Mouse (Mus musculus) heart, adult 11 months (tissue): ENCODE measurements around the gene Galnt10.

Experiments
- DNase-seq: peaks from one replicate; pipeline ENCODE4 v3.0.0; 2022

Galnt10 gene

DNA sequence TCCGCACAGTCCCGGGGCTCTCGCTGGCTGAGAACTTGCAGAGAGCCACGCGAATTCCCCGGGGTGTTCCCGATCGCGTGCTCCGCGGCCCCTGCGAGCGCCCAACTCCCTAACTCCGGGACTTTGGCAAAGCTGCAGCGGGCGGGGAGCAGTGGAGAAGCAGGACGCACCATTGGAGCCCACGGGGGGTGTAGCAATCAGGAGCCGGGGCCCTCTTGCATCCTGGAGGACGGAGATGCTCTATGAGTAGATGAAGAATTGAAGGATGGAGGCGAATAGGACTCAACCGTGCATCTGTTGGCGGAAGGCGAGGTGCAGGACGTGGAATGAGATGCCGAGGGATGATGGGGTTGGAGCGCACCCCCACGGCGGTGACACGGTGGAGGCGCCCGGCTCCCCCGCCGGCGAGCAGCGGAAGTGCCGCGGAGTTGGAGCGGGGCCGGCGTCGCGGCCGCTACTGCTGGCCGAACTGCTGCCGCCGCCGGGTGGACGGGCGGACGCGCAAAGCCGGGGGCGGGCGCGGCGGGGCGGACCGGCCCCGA is at the start of gene Galnt10:
Gene Galnt10, plus strand, starts transcription at position 425 of the 542 bp plus-strand sequence.
- DNase-seq: peak; percentile 99

- no peak for DNase-seq
Observed at GRCm38 (mm10) chr11:57595899-57596298, 49.3 kb upstream of the Galnt10 start.

DNA sequence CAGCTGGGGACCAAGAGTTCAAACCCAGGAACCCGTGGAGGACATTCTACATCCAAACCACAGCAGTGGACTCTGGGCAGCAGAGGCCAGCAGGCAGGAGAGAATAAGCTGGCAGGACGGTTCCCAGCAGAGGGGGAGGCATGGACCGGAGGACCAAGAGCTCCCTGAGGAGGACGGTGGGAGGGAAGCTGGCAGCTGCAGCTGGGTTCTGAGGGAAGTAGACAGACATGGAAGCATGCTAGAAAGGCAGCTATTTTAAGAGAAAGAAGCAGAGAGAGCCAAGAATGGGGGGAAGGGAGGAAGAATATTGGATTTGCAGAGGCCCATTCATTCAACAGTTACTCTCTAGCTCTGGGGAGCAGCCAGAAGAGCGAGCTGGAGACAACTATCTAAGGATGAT is 47.1 kb upstream of the Galnt10 start:
- DNase-seq: peak; percentile 95

DNA sequence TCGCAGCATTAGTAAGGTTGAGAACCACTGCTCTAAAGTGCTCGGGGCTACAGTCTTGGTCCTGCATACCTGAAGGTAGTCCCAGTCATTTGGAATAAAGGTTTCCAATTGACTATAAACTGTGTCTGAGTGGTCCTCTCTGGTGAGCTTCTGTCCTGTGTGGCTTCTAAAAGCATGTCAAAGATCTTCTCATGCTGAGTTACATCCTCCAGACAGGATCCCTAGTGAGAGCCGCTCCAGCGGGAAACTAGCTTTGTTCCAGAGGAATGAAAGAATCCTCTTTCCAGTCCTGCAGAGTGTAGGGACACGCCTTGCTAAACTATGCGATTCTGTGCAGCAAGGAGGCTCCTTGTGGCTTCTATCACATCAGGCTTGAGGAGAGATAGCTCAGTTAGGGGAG is 45.9 kb upstream of the Galnt10 start:
- DNase-seq: no peak

GRCm38 (mm10) chr11:57600113-57600512 is 45.1 kb upstream of the Galnt10 start:
- no peak for DNase-seq

- DNase-seq: peak; percentile 92
Observed at GRCm38 (mm10) chr11:57600621-57601121, 44.6 kb upstream of the Galnt10 start.

DNA sequence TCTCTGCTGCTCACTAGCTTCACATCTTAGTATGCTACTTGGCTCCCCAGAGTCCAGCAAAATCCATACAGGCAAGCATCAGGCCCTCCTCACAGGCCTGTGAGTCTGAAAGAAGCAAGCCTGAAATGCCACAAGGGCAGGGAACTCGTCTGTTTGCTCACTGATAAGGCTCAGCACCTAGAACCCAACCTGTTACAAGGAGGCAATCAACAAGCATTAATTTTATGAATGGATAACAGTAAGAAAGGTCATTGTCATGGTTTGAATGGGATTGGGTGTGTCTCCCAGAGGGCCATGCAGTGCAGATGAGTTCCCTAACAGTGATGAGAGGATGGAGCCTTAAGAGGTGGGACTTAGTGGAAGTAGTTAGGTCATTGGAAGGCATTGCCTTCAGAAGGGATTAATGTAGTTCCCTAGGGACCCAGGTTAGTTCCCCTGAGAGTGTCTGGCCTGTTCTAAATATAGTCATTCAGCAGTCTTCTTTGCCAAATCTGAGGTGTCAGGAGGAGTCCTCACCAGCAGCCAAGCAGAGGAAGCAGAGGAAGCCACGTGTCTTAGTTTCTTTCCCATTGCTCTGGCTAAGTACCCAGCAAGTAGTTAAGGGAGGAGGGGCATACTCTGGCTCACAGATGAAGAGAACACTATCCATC is 43.3 kb upstream of the Galnt10 start:
- DNase-seq: peak; percentile 92

- no peak for DNase-seq
Observed at GRCm38 (mm10) chr11:57605086-57605485, 40.2 kb upstream of the Galnt10 start.

GRCm38 (mm10) chr11:57605660-57606059 is 39.6 kb upstream of the Galnt10 start:
- no peak for DNase-seq

- no peak for DNase-seq
Observed at GRCm38 (mm10) chr11:57614502-57614901, 30.7 kb upstream of the Galnt10 start.

- peak; percentile 64 for DNase-seq
Observed at GRCm38 (mm10) chr11:57615286-57615685, 30.0 kb upstream of the Galnt10 start.

DNA sequence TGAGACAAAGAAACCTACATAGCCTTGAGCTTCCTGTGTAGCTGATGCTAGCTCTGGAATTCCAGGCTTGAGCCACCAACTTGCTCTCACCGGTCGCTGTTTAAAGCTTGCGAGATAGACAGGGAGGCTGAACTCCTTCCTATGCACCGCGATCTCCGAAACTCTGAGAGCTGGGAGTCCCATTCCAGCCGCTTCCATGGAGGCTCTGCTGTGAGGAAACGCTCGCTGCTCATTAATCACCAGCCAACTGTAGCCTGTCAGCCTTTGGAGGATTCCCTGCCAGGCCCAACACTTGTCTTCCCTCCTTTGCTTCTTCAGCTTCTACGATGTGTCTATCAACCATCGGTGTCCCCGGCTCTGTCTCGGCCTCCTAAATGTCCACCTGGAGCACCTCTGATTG is 29.4 kb upstream of the Galnt10 start:
- DNase-seq: no peak

GRCm38 (mm10) chr11:57617526-57618264 is 27.5 kb upstream of the Galnt10 start:
- DNase-seq: peak; percentile 89

DNA sequence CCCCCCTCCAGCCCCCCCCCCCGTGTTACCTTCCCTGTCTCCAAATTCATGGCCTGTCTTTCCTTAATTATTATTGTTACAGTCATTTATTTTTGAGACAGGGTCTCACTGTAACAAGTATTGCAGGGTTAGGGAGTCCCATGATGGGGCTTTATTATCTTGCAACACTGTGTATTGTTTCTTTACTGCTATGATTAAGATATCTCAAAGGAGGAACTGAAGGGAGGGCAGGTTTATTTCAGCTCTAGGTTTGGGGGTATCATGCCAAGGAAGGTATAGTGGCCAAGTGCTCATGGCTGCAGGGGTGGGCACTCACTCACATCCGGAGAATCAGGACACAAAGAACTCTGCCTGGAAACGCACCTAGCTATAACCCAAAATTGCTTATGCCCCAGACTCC is 23.8 kb upstream of the Galnt10 start:
- no peak for DNase-seq

GRCm38 (mm10) chr11:57621876-57622275 is 23.4 kb upstream of the Galnt10 start:
- DNase-seq: peak; percentile 90

DNA sequence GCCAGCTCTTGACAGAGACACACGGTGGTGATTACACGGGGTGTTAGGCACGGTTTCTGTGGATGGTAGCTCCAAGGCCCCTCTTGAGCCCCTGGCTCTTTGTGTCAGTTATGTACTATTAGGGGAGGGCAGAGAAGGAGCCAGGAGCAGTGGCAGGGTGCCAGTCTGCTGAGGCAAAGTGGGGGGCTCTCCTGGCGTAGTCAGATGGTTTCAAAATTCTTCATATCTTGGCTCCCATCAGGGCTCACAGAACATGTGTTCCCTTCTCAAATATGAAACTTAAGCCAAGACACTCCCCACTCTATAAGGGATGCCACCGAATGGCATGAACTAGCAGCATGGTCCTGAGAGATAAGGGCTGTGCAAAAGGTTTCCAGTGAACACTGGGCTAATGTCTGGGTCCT is 20.8 kb upstream of the Galnt10 start:
- peak; percentile 58 for DNase-seq

GRCm38 (mm10) chr11:57625465-57625864 is 19.8 kb upstream of the Galnt10 start:
- peak; percentile 55 for DNase-seq

- DNase-seq: peak; percentile 90
Observed at GRCm38 (mm10) chr11:57627086-57627735, 18.0 kb upstream of the Galnt10 start.

- DNase-seq: peak; percentile 81
Observed at GRCm38 (mm10) chr11:57631805-57632485, 13.3 kb upstream of the Galnt10 start.

GRCm38 (mm10) chr11:57633006-57633405 is 12.2 kb upstream of the Galnt10 start:
- DNase-seq: peak; percentile 66

GRCm38 (mm10) chr11:57633975-57634585 is 11.2 kb upstream of the Galnt10 start:
- DNase-seq: peak; percentile 71

DNA sequence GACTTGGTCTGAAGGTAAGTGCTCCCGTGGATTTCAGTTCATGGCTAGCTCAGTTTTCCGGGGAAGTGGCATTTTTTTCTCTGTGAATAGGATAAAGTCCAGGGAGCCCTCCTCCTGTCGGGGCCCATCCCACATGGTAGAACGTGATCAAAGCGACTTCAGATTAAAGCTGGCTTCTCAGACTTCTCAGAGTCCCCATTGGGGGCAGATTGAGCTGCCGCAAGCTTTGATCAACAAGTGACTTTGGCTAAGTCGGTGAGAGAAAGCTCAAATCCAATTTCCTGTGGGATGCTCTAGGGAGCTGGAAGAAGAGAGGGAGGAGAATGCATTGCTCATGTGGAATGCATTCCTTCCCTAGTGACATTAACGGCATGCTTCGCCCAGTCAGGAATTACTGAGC is 10.1 kb upstream of the Galnt10 start:
- DNase-seq: peak; percentile 88
